Mouse (Mus musculus): Measurements from ENCODE around the gene Farsa. TPM values are rescaled to one million over a fixed set of nuclear protein-coding genes. Genes with fewer than 3 reads are reported as not detected.
"Not testable (repeated sequence)": the region's sequence is repeated elsewhere in the genome, so short reads cannot be mapped to it uniquely, and the experiment has no call there.

The Farsa gene
- polyA plus RNA-seq, 1 experiment = 104 TPM

- no peaks in the 10 kb centered on the region for H3K79me3 ChIP-seq (ENCODE audit: low read depth)
- TF ChIP-seq CTCF (IDR thresholded peaks at IDR 0.05; ENCODE audit: control insufficient read depth, insufficient read depth, insufficient read length) = peak; percentile 91
- TF ChIP-seq FOSL1 (IDR thresholded peaks at IDR 0.05; ENCODE audit: insufficient read depth, low read length, poor library complexity, severe bottlenecking) = no peak
- H3ac ChIP-seq (ENCODE audit: control insufficient read depth, insufficient read length, low read depth) = no peak overlapping the region
- no peaks in the 10 kb centered on the region for H3K36me3 ChIP-seq (ENCODE audit: control insufficient read depth, insufficient read depth)
- H3K27me3 ChIP-seq (ENCODE audit: control insufficient read depth, insufficient read depth, insufficient read length) = no peaks in the 10 kb centered on the region
- no peak overlapping the region for H3K4me3 ChIP-seq (ENCODE audit: insufficient read depth, poor library complexity, severe bottlenecking)
- no peaks in the 10 kb centered on the region for H3K79me2 ChIP-seq (ENCODE audit: control insufficient read depth, insufficient read depth)
Observed at GRCm38 (mm10) chr8:84823653-84824052, 33.1 kb upstream of the Farsa start.

- Histone ChIP-seq H3K36me3 (ENCODE audit: control insufficient read depth, insufficient read depth) (no peaks in the 10 kb centered on the region), H3K4me3 (ENCODE audit: insufficient read depth, poor library complexity, severe bottlenecking) (no peak overlapping the region), H3K27me3 (ENCODE audit: control insufficient read depth, insufficient read depth, insufficient read length) (no peaks in the 10 kb centered on the region), H3K79me3 (ENCODE audit: low read depth) (no peaks in the 10 kb centered on the region), H3K79me2 (ENCODE audit: control insufficient read depth, insufficient read depth) (peaks cover 5% of the 10 kb centered on the region), H3ac (ENCODE audit: control insufficient read depth, insufficient read length, low read depth) (no peak overlapping the region)
- TF ChIP-seq USF1 (IDR thresholded peaks at IDR 0.05; ENCODE audit: low read depth) = no peak
- TF ChIP-seq CTCF (IDR thresholded peaks at IDR 0.05; ENCODE audit: control insufficient read depth, insufficient read depth, insufficient read length) = no peak
- TF ChIP-seq CEBPB (IDR thresholded peaks at IDR 0.05; ENCODE audit: low read depth) = no peak
- no peak for TF ChIP-seq MYOG (IDR thresholded peaks at IDR 0.05; ENCODE audit: control insufficient read depth, extremely low read depth, insufficient read length)
- TF ChIP-seq MYOD1 (IDR thresholded peaks at IDR 0.05; ENCODE audit: control insufficient read depth, insufficient read length, low read depth) = no peak
- TF ChIP-seq FOSL1 (IDR thresholded peaks at IDR 0.05; ENCODE audit: insufficient read depth, low read length, poor library complexity, severe bottlenecking) = no peak
Observed at GRCm38 (mm10) chr8:84825636-84826035, 31.2 kb upstream of the Farsa start.

DNA sequence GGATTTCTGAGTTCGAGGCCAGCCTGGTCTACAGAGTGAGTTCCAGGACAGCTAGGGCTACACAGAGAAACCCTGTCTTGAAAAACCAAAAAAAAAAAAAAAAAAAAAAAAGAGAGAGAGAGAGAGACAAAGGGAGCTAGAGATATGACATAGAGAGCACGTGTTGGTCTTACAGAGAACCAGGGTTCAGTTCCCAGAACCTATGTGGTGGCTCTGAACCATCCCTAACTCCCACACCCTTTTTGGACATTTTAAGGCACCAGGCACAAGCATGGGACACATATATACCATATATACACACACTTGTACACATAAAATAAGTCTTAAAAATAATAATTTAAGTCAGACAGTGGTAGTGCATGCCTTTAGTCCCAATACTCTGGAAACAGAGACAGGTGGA lies 30.3 kb upstream of the Farsa start:
- H3K36me3 ChIP-seq (ENCODE audit: control insufficient read depth, insufficient read depth); H3K79me2 ChIP-seq (ENCODE audit: control insufficient read depth, insufficient read depth); H3K79me3 ChIP-seq (ENCODE audit: low read depth): not testable (repeated sequence)

DNA sequence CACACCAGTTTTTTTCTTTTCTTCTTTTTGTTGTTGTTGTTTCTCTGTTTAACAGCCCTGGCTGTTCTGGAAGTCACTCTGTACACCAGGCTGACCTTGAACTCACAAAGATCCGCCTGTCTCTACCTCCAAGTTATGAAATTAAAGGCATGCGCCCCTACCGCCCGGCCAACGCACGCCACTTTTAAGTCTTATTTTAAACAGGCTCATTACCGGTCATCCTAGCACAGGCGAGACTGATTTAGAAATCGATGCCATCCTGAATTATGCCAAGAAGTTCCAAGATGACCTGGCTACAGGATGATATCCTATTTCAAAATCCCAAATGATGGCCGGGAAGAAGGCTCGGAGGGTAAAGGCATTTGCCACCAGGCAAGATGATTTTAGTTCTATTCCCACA lies 25.3 kb upstream of the Farsa start, which contains the start of gene Gadd45gip1:
Gadd45gip1 (plus strand) TSS at position 33 of the 400 bp plus-strand sequence.
- H3K4me3 ChIP-seq (ENCODE audit: insufficient read depth, poor library complexity, severe bottlenecking) = peak within 1 kb of the TSS; percentile 74
- H3K79me2 ChIP-seq (ENCODE audit: control insufficient read depth, insufficient read depth) = peaks cover 34% of the 10 kb centered on the region
- H3K36me3 ChIP-seq (ENCODE audit: control insufficient read depth, insufficient read depth) = peaks cover 35% of the 10 kb centered on the region
- no peaks in the 10 kb centered on the region for H3K27me3 ChIP-seq (ENCODE audit: control insufficient read depth, insufficient read depth, insufficient read length)
- peaks cover 10% of the 10 kb centered on the region for H3K79me3 ChIP-seq (ENCODE audit: low read depth)
- no peak for TF ChIP-seq MYOG (IDR thresholded peaks at IDR 0.05; ENCODE audit: control insufficient read depth, extremely low read depth, insufficient read length)
- TF ChIP-seq MYOD1 (IDR thresholded peaks at IDR 0.05; ENCODE audit: control insufficient read depth, insufficient read length, low read depth) = no peak
- no peak for TF ChIP-seq CTCF (IDR thresholded peaks at IDR 0.05; ENCODE audit: control insufficient read depth, insufficient read depth, insufficient read length)
- no peak for TF ChIP-seq FOSL1 (IDR thresholded peaks at IDR 0.05; ENCODE audit: insufficient read depth, low read length, poor library complexity, severe bottlenecking)
- no peak for TF ChIP-seq USF1 (IDR thresholded peaks at IDR 0.05; ENCODE audit: low read depth)
- TF ChIP-seq MAX (IDR thresholded peaks at IDR 0.05) = no peak
- TF ChIP-seq CEBPB (IDR thresholded peaks at IDR 0.05; ENCODE audit: low read depth) = no peak
- H3ac ChIP-seq (ENCODE audit: control insufficient read depth, insufficient read length, low read depth) = peak within 1 kb of the TSS; percentile 97

More for the DNA sequence above, 30.3 kb upstream of the Farsa start:
- H3K27me3 ChIP-seq (ENCODE audit: control insufficient read depth, insufficient read depth, insufficient read length); H3K4me3 ChIP-seq (ENCODE audit: insufficient read depth, poor library complexity, severe bottlenecking); H3ac ChIP-seq (ENCODE audit: control insufficient read depth, insufficient read length, low read depth): not testable (repeated sequence)

GRCm38 (mm10) chr8:84832034-84832717 lies 24.6 kb upstream of the Farsa start:
- Histone ChIP-seq H3K79me3 (ENCODE audit: low read depth) (peaks cover 10% of the 10 kb centered on the region), H3K79me2 (ENCODE audit: control insufficient read depth, insufficient read depth) (peaks cover 34% of the 10 kb centered on the region), H3K4me3 (ENCODE audit: insufficient read depth, poor library complexity, severe bottlenecking) (peak overlapping the region; percentile 74), H3K27me3 (ENCODE audit: control insufficient read depth, insufficient read depth, insufficient read length) (no peaks in the 10 kb centered on the region), H3ac (ENCODE audit: control insufficient read depth, insufficient read length, low read depth) (peak overlapping the region; percentile 97), H3K36me3 (ENCODE audit: control insufficient read depth, insufficient read depth) (peaks cover 41% of the 10 kb centered on the region)
- no peak for TF ChIP-seq CTCF (IDR thresholded peaks at IDR 0.05; ENCODE audit: control insufficient read depth, insufficient read depth, insufficient read length)
- no peak for TF ChIP-seq CEBPB (IDR thresholded peaks at IDR 0.05; ENCODE audit: low read depth)
- TF ChIP-seq MAX (IDR thresholded peaks at IDR 0.05) = peak; percentile 87
- no peak for TF ChIP-seq MYOD1 (IDR thresholded peaks at IDR 0.05; ENCODE audit: control insufficient read depth, insufficient read length, low read depth)

DNA sequence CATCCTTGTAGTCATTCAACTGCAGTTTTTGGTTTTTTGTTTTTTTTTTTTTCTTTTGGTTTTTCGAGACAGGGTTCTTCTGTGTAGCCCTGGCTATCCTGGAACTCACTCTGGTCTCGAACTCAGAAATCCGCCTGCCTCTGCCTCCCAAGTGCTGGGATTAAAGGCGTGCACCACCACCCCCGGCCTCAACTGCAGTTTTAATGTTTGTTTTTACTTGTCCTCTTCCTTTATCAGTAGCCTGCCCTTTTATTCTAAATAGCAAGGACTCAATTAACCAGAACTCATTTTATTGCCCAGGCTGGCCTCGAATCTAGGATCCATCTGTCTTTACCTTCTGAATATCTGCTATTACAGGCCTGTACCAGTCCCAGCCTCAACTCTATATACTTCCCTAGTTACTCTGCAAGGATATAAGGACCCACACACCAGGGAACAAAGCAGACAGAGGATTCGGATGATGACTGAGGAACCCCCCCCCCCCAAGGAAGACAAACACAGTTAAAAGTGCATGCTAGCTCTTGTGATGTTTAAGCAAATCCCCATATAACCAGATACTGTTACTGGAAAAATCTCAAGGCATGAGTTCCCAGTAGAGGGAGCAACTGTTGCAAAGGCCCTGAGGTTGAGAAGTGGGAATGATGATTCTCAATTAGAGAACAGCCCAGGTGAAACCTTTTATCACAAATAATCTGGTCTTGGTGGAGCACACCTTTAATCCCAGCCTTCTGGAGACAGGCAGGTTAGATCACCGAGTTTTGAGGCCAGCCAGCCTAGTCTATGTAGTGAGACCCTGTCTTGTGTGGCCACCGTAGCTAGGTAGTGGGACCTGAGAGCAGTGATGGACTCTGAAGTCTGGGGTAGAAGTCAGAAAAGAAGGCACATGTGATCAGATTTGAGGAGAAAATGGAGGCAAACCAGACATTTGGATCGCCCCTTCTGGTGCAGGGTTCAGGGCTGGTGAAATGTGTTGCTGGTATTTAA lies 23.7 kb upstream of the Farsa start:
- no peak for TF ChIP-seq FOSL1 (IDR thresholded peaks at IDR 0.05; ENCODE audit: insufficient read depth, low read length, poor library complexity, severe bottlenecking)
- H3K79me2 ChIP-seq (ENCODE audit: control insufficient read depth, insufficient read depth) = peaks cover 39% of the 10 kb centered on the region

More for the DNA sequence above, 23.7 kb upstream of the Farsa start:
- H3K36me3 ChIP-seq (ENCODE audit: control insufficient read depth, insufficient read depth) = peaks cover 50% of the 10 kb centered on the region
- H3ac ChIP-seq (ENCODE audit: control insufficient read depth, insufficient read length, low read depth) = peak overlapping the region; percentile 97
- H3K4me3 ChIP-seq (ENCODE audit: insufficient read depth, poor library complexity, severe bottlenecking) = peak overlapping the region; percentile 74
- peaks cover 10% of the 10 kb centered on the region for H3K79me3 ChIP-seq (ENCODE audit: low read depth)
- H3K27me3 ChIP-seq (ENCODE audit: control insufficient read depth, insufficient read depth, insufficient read length) = no peaks in the 10 kb centered on the region
